Mouse (Mus musculus): Measurements from ENCODE around the gene Ddc. TPM values are rescaled to one million over a fixed set of nuclear protein-coding genes. Genes with fewer than 3 reads are reported as not detected.

Ddc gene
- polyA plus RNA-seq, 1 experiment from 2014 or later, result 11.9 TPM

GRCm38 (mm10) chr11:11835361-11835760 lies 62.6 kb downstream of the Ddc start:
- no peak overlapping the region for H3K4me2 ChIP-seq (ENCODE audit: low read length)
- 56% methylated on average over 6 of the region's 6 CpGs for WGBS
- H3K9ac ChIP-seq (ENCODE audit: low read depth, low read length), result no peak overlapping the region
- H3K27ac ChIP-seq (ENCODE audit: low read depth, low read length), result no peak overlapping the region
- H3K4me1 ChIP-seq (ENCODE audit: control insufficient read depth, insufficient read depth, low read depth, low read length), result no peaks in the 10 kb centered on the region; the same call in 1 of the 2 replicates
- no peaks in the 10 kb centered on the region for H3K9me3 ChIP-seq (ENCODE audit: control insufficient read depth, low read length)
- H3K36me3 ChIP-seq (ENCODE audit: control insufficient read depth, insufficient read depth, low read length), result no peaks in the 10 kb centered on the region
- no peak overlapping the region for H3K4me3 ChIP-seq (ENCODE audit: low read length)
- no peak for ATAC-seq
- no peaks in the 10 kb centered on the region; the same call in 1 of the 2 replicates for H3K27me3 ChIP-seq (replicated peaks; ENCODE audit: control insufficient read depth, insufficient read depth, low read length)

GRCm38 (mm10) chr11:11833100-11833499 lies 64.8 kb downstream of the Ddc start:
- 40% methylated on average over 8 of the region's 8 CpGs for WGBS

GRCm38 (mm10) chr11:11832755-11833084 lies 65.2 kb downstream of the Ddc start:
- H3K4me1 ChIP-seq (ENCODE audit: control insufficient read depth, insufficient read depth, low read depth, low read length), result no peaks in the 10 kb centered on the region; the same call in 1 of the 2 replicates

More at GRCm38 (mm10) chr11:11833100-11833499, 64.8 kb downstream of the Ddc start:
- Histone ChIP-seq H3K27ac (ENCODE audit: low read depth, low read length) (no peak overlapping the region), H3K9me3 (ENCODE audit: control insufficient read depth, low read length) (no peaks in the 10 kb centered on the region), H3K4me1 (ENCODE audit: control insufficient read depth, insufficient read depth, low read depth, low read length) (no peaks in the 10 kb centered on the region; the same call in 1 of the 2 replicates), H3K9ac (ENCODE audit: low read depth, low read length) (no peak overlapping the region), H3K36me3 (ENCODE audit: control insufficient read depth, insufficient read depth, low read length) (no peaks in the 10 kb centered on the region), H3K4me3 (ENCODE audit: low read length) (no peak overlapping the region), H3K27me3 (replicated peaks; ENCODE audit: control insufficient read depth, insufficient read depth, low read length) (no peaks in the 10 kb centered on the region; the same call in 1 of the 2 replicates), H3K4me2 (ENCODE audit: low read length) (no peak overlapping the region)
- no peak for ATAC-seq

GRCm38 (mm10) chr11:11831940-11832754 lies 65.8 kb downstream of the Ddc start:
- no peaks in the 10 kb centered on the region for H3K36me3 ChIP-seq (ENCODE audit: control insufficient read depth, insufficient read depth, low read length)
- no peaks in the 10 kb centered on the region; the same call in 1 of the 2 replicates for H3K4me1 ChIP-seq (ENCODE audit: control insufficient read depth, insufficient read depth, low read depth, low read length)
- peak; percentile 44; the same call in 1 of the 2 replicates for ATAC-seq
- H3K27ac ChIP-seq (ENCODE audit: low read depth, low read length), result no peak overlapping the region
- no peak overlapping the region for H3K9ac ChIP-seq (ENCODE audit: low read depth, low read length)
- no peaks in the 10 kb centered on the region for H3K9me3 ChIP-seq (ENCODE audit: control insufficient read depth, low read length)
- H3K27me3 ChIP-seq (replicated peaks; ENCODE audit: control insufficient read depth, insufficient read depth, low read length), result no peaks in the 10 kb centered on the region; the same call in 1 of the 2 replicates
- no peak overlapping the region for H3K4me3 ChIP-seq (ENCODE audit: low read length)
- H3K4me2 ChIP-seq (ENCODE audit: low read length), result no peak overlapping the region
- WGBS, result 12% methylated on average over 6 of the region's 6 CpGs

More at GRCm38 (mm10) chr11:11832755-11833084, 65.2 kb downstream of the Ddc start:
- WGBS, result 38% methylated on average over 6 of the region's 6 CpGs
- Histone ChIP-seq H3K4me3 (ENCODE audit: low read length) (no peak overlapping the region), H3K4me2 (ENCODE audit: low read length) (no peak overlapping the region), H3K9me3 (ENCODE audit: control insufficient read depth, low read length) (no peaks in the 10 kb centered on the region), H3K9ac (ENCODE audit: low read depth, low read length) (no peak overlapping the region), H3K36me3 (ENCODE audit: control insufficient read depth, insufficient read depth, low read length) (no peaks in the 10 kb centered on the region), H3K27ac (ENCODE audit: low read depth, low read length) (no peak overlapping the region), H3K27me3 (replicated peaks; ENCODE audit: control insufficient read depth, insufficient read depth, low read length) (no peaks in the 10 kb centered on the region; the same call in 1 of the 2 replicates)
- no peak for ATAC-seq

GRCm38 (mm10) chr11:11831526-11831925 lies 66.4 kb downstream of the Ddc start:
- Histone ChIP-seq H3K27me3 (replicated peaks; ENCODE audit: control insufficient read depth, insufficient read depth, low read length) (no peaks in the 10 kb centered on the region), H3K9me3 (ENCODE audit: control insufficient read depth, low read length) (no peaks in the 10 kb centered on the region), H3K4me2 (ENCODE audit: low read length) (no peak overlapping the region), H3K27ac (ENCODE audit: low read depth, low read length) (no peak overlapping the region), H3K4me1 (ENCODE audit: control insufficient read depth, insufficient read depth, low read depth, low read length) (no peaks in the 10 kb centered on the region; the same call in 1 of the 2 replicates), H3K4me3 (ENCODE audit: low read length) (no peak overlapping the region), H3K9ac (ENCODE audit: low read depth, low read length) (no peak overlapping the region), H3K36me3 (ENCODE audit: control insufficient read depth, insufficient read depth, low read length) (no peaks in the 10 kb centered on the region)
- WGBS, result 35% methylated on average over 6 of the region's 6 CpGs
- no peak for ATAC-seq

- Histone ChIP-seq H3K4me3 (ENCODE audit: low read length) (no peak overlapping the region), H3K27ac (ENCODE audit: low read depth, low read length) (no peak overlapping the region), H3K9ac (ENCODE audit: low read depth, low read length) (no peak overlapping the region), H3K36me3 (ENCODE audit: control insufficient read depth, insufficient read depth, low read length) (no peaks in the 10 kb centered on the region), H3K4me2 (ENCODE audit: low read length) (no peak overlapping the region), H3K27me3 (replicated peaks; ENCODE audit: control insufficient read depth, insufficient read depth, low read length) (no peaks in the 10 kb centered on the region), H3K9me3 (ENCODE audit: control insufficient read depth, low read length) (no peaks in the 10 kb centered on the region), H3K4me1 (ENCODE audit: control insufficient read depth, insufficient read depth, low read depth, low read length) (no peaks in the 10 kb centered on the region; the same call in 1 of the 2 replicates)
- WGBS, result 36% methylated on average over 12 of the region's 12 CpGs
- ATAC-seq, result no peak
Observed at GRCm38 (mm10) chr11:11830884-11831495, 67.0 kb downstream of the Ddc start.

GRCm38 (mm10) chr11:11829161-11830000 lies 68.6 kb downstream of the Ddc start:
- no peak overlapping the region for H3K4me2 ChIP-seq (ENCODE audit: low read length)
- no peaks in the 10 kb centered on the region; the same call in none of the 2 replicates for H3K4me1 ChIP-seq (ENCODE audit: control insufficient read depth, insufficient read depth, low read depth, low read length)
- H3K27ac ChIP-seq (ENCODE audit: low read depth, low read length), result no peak overlapping the region
- WGBS, result 32% methylated on average over 11 of the region's 11 CpGs
- no peaks in the 10 kb centered on the region for H3K27me3 ChIP-seq (replicated peaks; ENCODE audit: control insufficient read depth, insufficient read depth, low read length)
- H3K9ac ChIP-seq (ENCODE audit: low read depth, low read length), result no peak overlapping the region
- H3K36me3 ChIP-seq (ENCODE audit: control insufficient read depth, insufficient read depth, low read length), result no peaks in the 10 kb centered on the region
- no peak overlapping the region for H3K4me3 ChIP-seq (ENCODE audit: low read length)
- H3K9me3 ChIP-seq (ENCODE audit: control insufficient read depth, low read length), result no peaks in the 10 kb centered on the region
- ATAC-seq, result no peak

- H3K4me1 ChIP-seq (ENCODE audit: control insufficient read depth, insufficient read depth, low read depth, low read length), result no peaks in the 10 kb centered on the region; the same call in none of the 2 replicates
- no peaks in the 10 kb centered on the region for H3K9me3 ChIP-seq (ENCODE audit: control insufficient read depth, low read length)
- ATAC-seq, result no peak
- 33% methylated on average over 6 of the region's 6 CpGs for WGBS
- H3K9ac ChIP-seq (ENCODE audit: low read depth, low read length), result no peak overlapping the region
- H3K4me3 ChIP-seq (ENCODE audit: low read length), result no peak overlapping the region
- H3K27ac ChIP-seq (ENCODE audit: low read depth, low read length), result no peak overlapping the region
- H3K27me3 ChIP-seq (replicated peaks; ENCODE audit: control insufficient read depth, insufficient read depth, low read length), result no peaks in the 10 kb centered on the region; the same call in 1 of the 2 replicates
- no peak overlapping the region for H3K4me2 ChIP-seq (ENCODE audit: low read length)
- no peaks in the 10 kb centered on the region for H3K36me3 ChIP-seq (ENCODE audit: control insufficient read depth, insufficient read depth, low read length)
Observed at GRCm38 (mm10) chr11:11828761-11829160, 69.2 kb downstream of the Ddc start.

Measured in hindbrain, embryonic 16.5 days (tissue).